Mouse (Mus musculus) spleen, adult 10 weeks (tissue): Measurements from ENCODE around the gene Ugt1a2. TPM values are rescaled to one million over a fixed set of nuclear protein-coding genes. Genes with fewer than 3 reads are reported as not detected.

Experiments
- polyA plus RNA-seq: library from polyadenylated mRNA; stranded (reverse); fragments of 350-450 nt; fragmentation: Illumina TruSeq; extraction: RNeasy Lipid Tissue Mini Kit (QIAGEN cat#74804); gene quantifications from one replicate; pipeline ENCODE4 v1.2.3, GENCODE M21; 2015; ENCODE audit warnings: low replicate concordance; ENCODE audit not compliant: insufficient read depth

The Ugt1a2 gene
- polyA plus RNA-seq: 0.15 TPM

GRCm38 (mm10) chr1:88200456-88200855, at the start of gene Ugt1a2:
TSS of gene Ugt1a2 (plus strand) at chr1:88200601.

GRCm38 (mm10) chr1:88165711-88166110, 34.7 kb upstream of the Ugt1a2 start, which contains the start of gene Ugt1a5:
TSS of gene Ugt1a5 (plus strand) at chr1:88166012.

GRCm38 (mm10) chr1:88205294-88205922, 5.0 kb downstream of the Ugt1a2 start, which contains the start of gene Dnajb3:
TSS of gene Dnajb3 (minus strand) at chr1:88205782.

GRCm38 (mm10) chr1:88211812-88212211, 11.4 kb downstream of the Ugt1a2 start, which contains the start of gene Ugt1a1:
TSS of gene Ugt1a1 (plus strand) at chr1:88211959.

GRCm38 (mm10) chr1:88226670-88227379, 26.4 kb downstream of the Ugt1a2 start, which contains the start of gene Mroh2a:
TSS of gene Mroh2a (plus strand) at chr1:88226986.

Other genes starting within 250 kb of the Ugt1a2 start
- gene Usp40, start 192.1 kb upstream of the Ugt1a2 start, polyA plus RNA-seq: 18.5 TPM
- not detected for gene Ugt1a10, start 145.2 kb upstream of the Ugt1a2 start, polyA plus RNA-seq
- gene Ugt1a9, start 129.8 kb upstream of the Ugt1a2 start, polyA plus RNA-seq: not detected
- gene Ugt1a8, start 112.8 kb upstream of the Ugt1a2 start, polyA plus RNA-seq: not detected
- gene Ugt1a7c, start 105.5 kb upstream of the Ugt1a2 start, polyA plus RNA-seq: 6.8 TPM
- gene Ugt1a6b, start 97.3 kb upstream of the Ugt1a2 start, polyA plus RNA-seq: 0.46 TPM
- gene Ugt1a6a, start 65.8 kb upstream of the Ugt1a2 start, polyA plus RNA-seq: 1.9 TPM
- 0.15 TPM for gene Ugt1a5, start 34.6 kb upstream of the Ugt1a2 start, polyA plus RNA-seq
- gene Dnajb3, start 5.2 kb downstream of the Ugt1a2 start, polyA plus RNA-seq: 1.2 TPM
- 0.14 TPM for gene Ugt1a1, start 11.4 kb downstream of the Ugt1a2 start, polyA plus RNA-seq
- 0.28 TPM for gene Mroh2a, start 26.4 kb downstream of the Ugt1a2 start, polyA plus RNA-seq
- gene Hjurp, start 77.0 kb downstream of the Ugt1a2 start, polyA plus RNA-seq: 98.6 TPM
- gene Trpm8, start 77.1 kb downstream of the Ugt1a2 start, polyA plus RNA-seq: not detected
- gene Spp2, start 206.4 kb downstream of the Ugt1a2 start, polyA plus RNA-seq: not detected